Mouse (Mus musculus) neural tube, embryonic 15.5 days (tissue): ENCODE results near the gene Apoh. TPM values are rescaled to one million over a fixed set of nuclear protein-coding genes. Genes with fewer than 3 reads are reported as not detected.

ENCODE experiments used
- ATAC-seq: fragments of 200-750 bp; cut with Nextera tagmentation; 2 replicates; pipeline ENCODE4 v1.8.0; 2017; ENCODE audit warnings: mild to moderate bottlenecking, moderate TSS enrichment, moderate library complexity; ENCODE audit not compliant: low FRiP score
- H3K27ac ChIP-seq: fragments of 300-500 bp; sonication (generic); replicated peaks from 2 replicates; pipeline ENCODE4 v1.5.1; 2015; ENCODE audit warnings: mild to moderate bottlenecking, inconsistent platforms
- H3K27me3 ChIP-seq: fragments of 300-500 bp; sonication (generic); replicated peaks from 2 replicates; pipeline ENCODE4 v1.6.1; 2015; ENCODE audit warnings: inconsistent platforms
- H3K36me3 ChIP-seq: fragments of 300-500 bp; sonication (generic); 2 replicates; pipeline ENCODE4 v1.6.1; 2015; ENCODE audit warnings: inconsistent platforms
- H3K4me1 ChIP-seq: fragments of 300-500 bp; sonication (generic); 2 replicates; pipeline ENCODE4 v1.6.1; 2015; ENCODE audit warnings: inconsistent platforms
- H3K4me2 ChIP-seq: fragments of 300-500 bp; sonication (generic); 2 replicates; pipeline ENCODE4 v1.6.1; 2015; ENCODE audit warnings: inconsistent platforms, mild to moderate bottlenecking, moderate library complexity
- H3K4me3 ChIP-seq: fragments of 300-500 bp; sonication (generic); replicated peaks from 2 replicates; pipeline ENCODE4 v1.5.1; 2015; ENCODE audit warnings: mild to moderate bottlenecking, inconsistent platforms
- H3K9ac ChIP-seq: fragments of 300-500 bp; sonication (generic); replicated peaks from 2 replicates; pipeline ENCODE4 v1.6.1; 2015; ENCODE audit warnings: mild to moderate bottlenecking, inconsistent platforms
- H3K9me3 ChIP-seq: fragments of 300-500 bp; sonication (generic); replicated peaks from 2 replicates; pipeline ENCODE4 v1.6.1; 2016; ENCODE audit warnings: inconsistent platforms
- WGBS: fragments of 180-500 bp; shearing (Covaris S2); methylation state at CpG from one replicate; pipeline ENCODE4 v1.1.7; 2015; ENCODE audit warnings: mixed read lengths; 5-methylcytosine and 5-hydroxymethylcytosine counted together
- polyA plus RNA-seq: library from polyadenylated mRNA; unstranded; fragments of >200 nt; fragmentation: Nextera tagmentation; extraction: Ambion mirVana; gene quantifications from 2 replicates; pipeline ENCODE4 v1.2.1, GENCODE M21; 2015

Gene Apoh
- polyA plus RNA-seq, 1 experiment from 2014 or later, result 0.42 TPM

DNA sequence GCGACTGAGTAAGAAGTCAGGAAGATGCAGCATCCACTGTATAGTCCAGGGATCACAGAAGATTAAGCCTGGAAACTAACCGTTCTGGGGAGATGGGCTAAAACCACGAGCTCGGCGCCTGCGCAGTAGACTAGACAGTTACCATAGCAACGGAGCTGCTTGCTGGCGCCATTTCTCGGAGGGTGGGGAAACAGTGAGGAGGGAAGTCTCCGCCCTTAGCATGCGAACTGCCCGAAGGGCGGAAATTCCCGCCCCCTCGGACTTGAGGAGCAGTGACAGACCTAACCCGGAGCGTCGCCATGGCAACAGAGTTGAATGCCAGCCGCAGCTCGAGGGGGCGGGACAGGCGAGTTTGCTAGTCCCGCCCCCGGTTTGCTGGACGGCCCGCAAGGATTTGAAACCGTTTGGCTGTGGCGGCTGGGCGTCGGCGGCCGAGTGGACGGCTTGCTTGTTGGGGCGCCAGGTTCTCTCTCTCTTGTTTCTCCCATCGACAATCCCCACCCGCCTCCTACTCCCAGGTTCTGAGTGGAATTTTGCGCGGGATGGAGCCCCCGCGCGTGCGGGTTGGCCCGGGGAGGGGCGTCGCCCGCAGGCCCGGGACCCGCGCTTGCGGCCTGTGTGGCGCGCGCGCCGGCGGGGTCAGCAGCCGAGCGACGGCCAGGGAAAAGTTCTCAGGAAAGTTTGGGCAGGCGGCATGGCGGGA lies 81.9 kb downstream of the Apoh start, which contains the start of gene Cep112:
Cep112 (plus strand) TSS at position 304 of the 703 bp plus-strand sequence.
- no peaks in the 10 kb centered on the region for H3K9me3 ChIP-seq
- H3K27ac ChIP-seq, result peak within 1 kb of the TSS; percentile 58
- peak within 1 kb of the TSS; percentile 73 for H3K4me2 ChIP-seq
- peak within 1 kb of the TSS; percentile 53 for H3K4me3 ChIP-seq
- under 1% methylated on average over 61 of the region's 61 CpGs for WGBS
- peaks cover 18% of the 10 kb centered on the region for H3K4me1 ChIP-seq
- peak; percentile 94 for ATAC-seq
- H3K36me3 ChIP-seq, result no peaks in the 10 kb centered on the region
- peak within 1 kb of the TSS; percentile 47 for H3K9ac ChIP-seq
- 0 out of 2 replicates have a peak, but pooled peaks cover 4% of the 10 kb centered on the region for H3K27me3 ChIP-seq

DNA sequence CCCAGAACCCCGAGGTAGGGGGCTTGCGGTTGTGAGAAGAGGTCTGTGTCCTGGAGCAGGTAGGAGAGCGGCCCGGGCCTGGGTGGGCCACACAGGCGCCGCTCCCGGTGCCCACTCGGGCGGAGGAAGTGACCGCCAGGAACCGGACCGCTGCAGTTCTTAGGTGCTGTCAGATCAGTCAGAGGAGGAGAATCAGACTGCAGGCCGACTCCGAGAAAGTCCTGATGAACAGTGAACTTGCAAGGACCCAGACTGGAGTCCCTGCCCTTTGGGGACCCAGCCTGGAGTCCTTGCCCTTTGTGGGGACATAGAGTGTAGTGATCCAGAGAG lies 82.4 kb downstream of the Apoh start:
- no peaks in the 10 kb centered on the region for H3K9me3 ChIP-seq
- no peak for ATAC-seq
- no peaks in the 10 kb centered on the region for H3K36me3 ChIP-seq
- H3K4me1 ChIP-seq, result peaks cover 18% of the 10 kb centered on the region
- WGBS, result 3% methylated on average over 14 of the region's 14 CpGs
- 0 out of 2 replicates have a peak, but pooled peaks cover 4% of the 10 kb centered on the region for H3K27me3 ChIP-seq
- peak overlapping the region; percentile 47 for H3K9ac ChIP-seq
- peak overlapping the region; percentile 73 for H3K4me2 ChIP-seq
- no peak overlapping the region; the same call in 1 of the 2 replicates for H3K27ac ChIP-seq
- peak overlapping the region; percentile 53 for H3K4me3 ChIP-seq

DNA sequence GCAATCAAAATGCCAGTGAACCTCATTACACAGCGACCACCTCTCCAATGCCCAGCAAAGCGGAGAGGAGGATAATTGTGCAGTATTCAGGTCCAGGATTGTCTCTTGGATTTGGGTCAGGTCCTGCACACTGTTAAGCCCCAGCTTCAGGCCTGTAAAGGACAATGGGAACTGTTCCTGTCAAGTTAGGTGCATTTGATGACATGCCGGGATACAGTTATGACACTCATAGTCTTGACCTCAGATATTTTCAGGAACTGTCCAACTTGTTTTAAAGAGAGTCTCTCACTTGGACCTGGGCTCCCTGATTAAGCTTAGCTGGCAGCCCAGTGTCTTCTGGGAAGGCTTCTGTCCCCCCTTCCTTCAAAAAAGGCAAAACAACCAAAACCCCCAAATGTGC lies 82.9 kb downstream of the Apoh start:
- Histone ChIP-seq H3K9me3 (no peaks in the 10 kb centered on the region), H3K36me3 (no peaks in the 10 kb centered on the region), H3K27me3 (0 out of 2 replicates have a peak, but pooled peaks cover 4% of the 10 kb centered on the region), H3K4me1 (peaks cover 18% of the 10 kb centered on the region), H3K27ac (no peak overlapping the region), H3K4me3 (peak overlapping the region; percentile 53; the same call in 1 of the 2 replicates), H3K9ac (no peak overlapping the region), H3K4me2 (peak overlapping the region; percentile 73)
- ATAC-seq, result no peak
- WGBS, result 81% methylated on average over 3 of the region's 3 CpGs

DNA sequence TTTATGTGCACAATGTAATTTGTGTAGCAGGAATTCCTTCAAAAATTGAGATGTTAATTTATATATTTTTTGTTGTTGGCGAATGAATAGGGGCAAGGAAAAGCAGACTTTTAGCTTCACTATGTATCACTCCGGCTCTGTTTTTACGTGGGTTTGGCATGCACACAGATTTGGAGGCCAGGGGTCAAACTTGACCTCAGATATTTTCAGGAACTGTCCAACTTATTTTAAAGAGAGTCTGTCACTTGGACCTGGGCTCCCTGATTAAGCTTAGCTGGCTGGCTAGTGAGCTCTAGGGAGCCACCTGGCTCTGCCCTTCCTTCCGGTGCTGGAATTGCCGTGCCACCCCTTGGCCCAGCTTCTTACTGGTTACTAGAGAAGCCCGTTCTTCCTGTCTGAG lies 84.0 kb downstream of the Apoh start:
- Histone ChIP-seq H3K4me2 (no peak overlapping the region), H3K9ac (no peak overlapping the region), H3K27me3 (0 out of 2 replicates have a peak, but pooled peaks cover 4% of the 10 kb centered on the region), H3K36me3 (no peaks in the 10 kb centered on the region), H3K9me3 (no peaks in the 10 kb centered on the region), H3K4me3 (no peak overlapping the region), H3K4me1 (peaks cover 18% of the 10 kb centered on the region), H3K27ac (no peak overlapping the region)
- ATAC-seq, result no peak
- WGBS, result 67% methylated on average over 6 of the region's 6 CpGs

DNA sequence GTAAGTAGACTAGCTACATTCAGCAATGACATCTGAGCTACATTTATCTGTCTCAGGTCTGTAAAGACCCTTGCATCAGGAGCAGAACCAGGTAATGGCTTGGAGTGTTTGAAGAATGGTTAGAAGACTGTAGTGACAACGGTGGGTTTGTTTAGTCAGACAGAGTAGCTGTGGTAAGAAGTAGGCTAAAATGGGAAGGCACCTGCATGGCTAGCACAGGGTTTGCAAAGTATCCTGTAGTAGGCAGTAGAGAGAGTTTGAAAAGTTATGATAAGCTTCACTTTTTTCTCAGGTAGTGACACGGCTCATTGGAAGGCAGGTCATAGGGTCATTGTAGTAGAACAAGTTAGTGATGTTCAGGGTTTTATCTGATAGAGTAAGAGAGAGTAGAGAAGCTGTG lies 85.9 kb downstream of the Apoh start:
- Histone ChIP-seq H3K27me3 (no peaks in the 10 kb centered on the region), H3K4me1 (peaks cover 9% of the 10 kb centered on the region), H3K4me3 (no peak overlapping the region), H3K9me3 (no peaks in the 10 kb centered on the region), H3K4me2 (no peak overlapping the region), H3K36me3 (no peaks in the 10 kb centered on the region), H3K27ac (no peak overlapping the region), H3K9ac (no peak overlapping the region)
- WGBS, result 87% methylated on average over 2 of the region's 2 CpGs
- no peak for ATAC-seq

DNA sequence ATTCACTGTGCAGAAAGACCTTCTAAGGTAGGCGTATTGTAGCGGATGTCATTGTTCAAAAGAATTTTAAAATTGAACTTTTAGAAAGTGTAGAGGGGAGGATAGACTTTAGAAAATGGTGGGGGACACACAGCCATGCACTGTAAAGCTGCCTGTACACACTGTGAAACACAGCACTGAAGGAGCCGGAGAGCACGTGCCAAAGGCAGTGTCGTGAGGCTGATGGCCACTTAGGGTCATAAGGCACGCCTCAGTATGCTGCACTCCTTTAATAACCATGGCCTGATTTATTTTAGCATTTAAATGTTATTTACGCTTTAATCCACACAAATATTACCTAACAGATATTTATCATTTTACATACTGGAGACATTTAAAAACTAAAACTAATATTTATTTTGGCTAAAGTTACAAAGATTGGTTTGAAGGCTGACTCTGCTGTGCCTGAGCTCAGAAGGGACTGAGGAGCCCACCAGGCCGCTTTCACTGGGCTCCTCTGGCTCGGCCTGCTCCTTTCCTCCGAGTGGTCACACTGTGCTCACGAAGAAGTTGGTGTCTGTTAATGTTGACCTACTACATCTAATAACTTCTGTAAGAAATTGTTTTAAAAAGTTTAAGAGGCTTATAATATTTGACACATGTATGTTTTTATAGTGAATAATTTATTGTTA lies 100.9 kb downstream of the Apoh start:
- Histone ChIP-seq H3K27me3 (no peaks in the 10 kb centered on the region), H3K9ac (no peak overlapping the region), H3K4me1 (no peaks in the 10 kb centered on the region), H3K4me2 (no peak overlapping the region), H3K27ac (no peak overlapping the region), H3K9me3 (no peaks in the 10 kb centered on the region), H3K36me3 (no peaks in the 10 kb centered on the region), H3K4me3 (no peak overlapping the region)
- ATAC-seq, result no peak
- WGBS, result 75% methylated on average over 11 of the region's 11 CpGs

DNA sequence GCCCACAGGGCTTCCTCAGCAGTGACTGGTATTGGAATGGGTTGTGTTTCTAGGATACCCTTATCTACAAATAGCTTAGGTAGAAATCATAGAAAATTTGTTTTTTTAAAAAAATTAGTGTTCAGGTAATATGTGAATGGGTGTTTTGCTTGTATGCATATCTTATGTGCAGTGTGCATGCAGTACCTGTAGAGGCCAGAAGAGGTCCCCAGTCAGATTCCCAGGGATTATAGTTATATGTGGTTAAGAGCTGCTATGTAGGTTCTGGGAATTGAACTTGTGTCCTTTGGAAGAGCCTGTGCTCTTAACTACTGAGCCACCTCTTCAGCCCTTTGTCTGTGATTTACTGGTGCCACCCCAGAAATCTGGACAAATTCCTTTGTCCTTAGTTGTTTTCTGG lies 104.0 kb downstream of the Apoh start:
- Histone ChIP-seq H3K9me3 (no peaks in the 10 kb centered on the region; the same call in 1 of the 2 replicates), H3K4me1 (no peaks in the 10 kb centered on the region), H3K36me3 (no peaks in the 10 kb centered on the region), H3K27me3 (no peaks in the 10 kb centered on the region), H3K27ac (no peak overlapping the region), H3K4me2 (no peak overlapping the region), H3K4me3 (no peak overlapping the region), H3K9ac (no peak overlapping the region)
- no peak for ATAC-seq

DNA sequence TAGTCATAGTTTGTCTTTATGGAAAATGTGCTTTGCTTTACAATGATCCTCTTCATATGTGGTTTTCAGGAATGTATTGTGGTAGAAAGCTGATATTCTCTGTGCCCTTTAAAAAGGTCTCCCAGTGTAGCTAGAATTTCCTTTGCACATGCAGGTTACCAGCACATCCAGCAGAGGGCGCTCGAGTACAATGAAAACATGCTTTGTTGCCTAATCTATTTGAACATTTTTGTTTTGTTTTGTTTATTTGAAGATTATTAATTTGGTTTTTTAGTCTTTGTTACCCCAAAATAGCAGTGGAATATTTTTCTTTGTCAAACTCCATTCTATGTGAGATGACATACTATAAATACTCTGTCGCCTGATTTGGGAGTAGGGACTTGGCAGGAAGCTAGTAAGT lies 106.7 kb downstream of the Apoh start:
- Histone ChIP-seq H3K36me3 (no peaks in the 10 kb centered on the region), H3K4me2 (no peak overlapping the region), H3K4me3 (no peak overlapping the region), H3K9me3 (no peaks in the 10 kb centered on the region; the same call in 1 of the 2 replicates), H3K27ac (no peak overlapping the region), H3K27me3 (no peaks in the 10 kb centered on the region), H3K9ac (no peak overlapping the region), H3K4me1 (no peaks in the 10 kb centered on the region)
- ATAC-seq, result no peak
- WGBS, result 28% methylated on average over 3 of the region's 3 CpGs

DNA sequence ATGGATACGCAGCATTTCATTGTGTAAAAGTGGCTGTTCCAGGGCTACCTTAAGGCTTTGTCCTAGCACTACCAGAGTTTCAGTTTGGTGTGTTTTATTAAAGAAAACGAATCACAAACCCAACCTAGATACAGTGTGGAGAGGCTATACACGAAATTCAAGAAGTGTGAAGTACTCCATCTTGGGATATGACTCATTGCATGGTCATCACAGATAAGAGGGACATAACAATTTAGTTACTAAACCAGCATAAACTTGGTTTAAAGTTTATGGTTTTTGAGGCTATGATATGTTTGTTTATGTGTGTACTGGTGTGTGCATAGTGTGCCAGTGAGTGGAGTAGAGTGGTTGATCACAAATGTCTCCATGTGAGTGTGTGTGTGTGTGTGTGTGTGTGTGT lies 116.4 kb downstream of the Apoh start:
- ATAC-seq, result no peak
- H3K27me3 ChIP-seq, result no peaks in the 10 kb centered on the region
- no peak overlapping the region for H3K4me3 ChIP-seq
- no peak overlapping the region for H3K27ac ChIP-seq
- H3K36me3 ChIP-seq, result no peaks in the 10 kb centered on the region
- no peaks in the 10 kb centered on the region for H3K9me3 ChIP-seq
- WGBS, result 88% methylated on average over 3 of the region's 3 CpGs
- no peak overlapping the region for H3K9ac ChIP-seq
- no peak overlapping the region for H3K4me2 ChIP-seq
- H3K4me1 ChIP-seq, result 0 out of 2 replicates have a peak, but pooled peaks cover 3% of the 10 kb centered on the region

Other genes with a start within 250 kb of the Apoh start
- 9.1 and 10.6 TPM in 2 replicates for gene Prkca, start 574 bp downstream of the Apoh start, polyA plus RNA-seq
- gene Cep112, start 81.8 kb downstream of the Apoh start, polyA plus RNA-seq, result 6.4 and 6.5 TPM in 2 replicates